Mouse (Mus musculus) forebrain, embryonic 11.5 days (tissue): ENCODE results near the gene 4931428F04Rik. TPM values are rescaled to one million over a fixed set of nuclear protein-coding genes. Genes with fewer than 3 reads are reported as not detected.

ENCODE experiments used
- ATAC-seq: fragments of 200-750 bp; cut with Nextera tagmentation; replicated peaks from 2 replicates; pipeline ENCODE4 v1.8.0; 2017; ENCODE audit warnings: moderate TSS enrichment; ENCODE audit not compliant: low FRiP score
- DNase-seq: peaks from one replicate; pipeline ENCODE4 v3.0.0-alpha.2; 2017; ENCODE audit warnings: low spot score
- H3K27ac ChIP-seq: fragments of 300-500 bp; sonication (generic); 2 replicates; pipeline ENCODE4 v1.5.1; 2014; ENCODE audit warnings: low read depth, low read length
- H3K27me3 ChIP-seq: fragments of 300-500 bp; sonication (generic); 2 replicates; pipeline ENCODE4 v1.6.1; 2014; ENCODE audit warnings: mild to moderate bottlenecking, low read length, mixed read lengths; ENCODE audit not compliant: control insufficient read depth, insufficient read depth
- H3K36me3 ChIP-seq: fragments of 300-500 bp; sonication (generic); 2 replicates; pipeline ENCODE4 v1.6.1; 2014; ENCODE audit warnings: mild to moderate bottlenecking, low read length, moderate library complexity, mixed read lengths; ENCODE audit not compliant: control insufficient read depth, insufficient read depth
- H3K4me1 ChIP-seq: fragments of 300-500 bp; sonication (generic); replicated peaks from 2 replicates; pipeline ENCODE4 v1.6.1; 2014; ENCODE audit warnings: low read length, mixed read lengths; ENCODE audit not compliant: control insufficient read depth, insufficient read depth
- H3K4me2 ChIP-seq: fragments of 300-500 bp; sonication (generic); 2 replicates; pipeline ENCODE4 v1.6.1; 2014; ENCODE audit warnings: low read depth, mild to moderate bottlenecking, low read length, moderate library complexity, mixed read lengths; ENCODE audit not compliant: severe bottlenecking
- H3K4me3 ChIP-seq: fragments of 300-500 bp; sonication (generic); 2 replicates; pipeline ENCODE4 v1.5.1; 2014; ENCODE audit warnings: low read depth, low read length
- H3K9ac ChIP-seq: fragments of 300-500 bp; sonication (generic); 2 replicates; pipeline ENCODE4 v1.6.1; 2014; ENCODE audit warnings: low read length
- H3K9me3 ChIP-seq: fragments of 300-500 bp; sonication (generic); 2 replicates; pipeline ENCODE4 v1.6.1; 2016; ENCODE audit warnings: low read length, mixed read lengths; ENCODE audit not compliant: control insufficient read depth
- WGBS: fragments of 180-500 bp; shearing (Covaris S2); extraction: QIAGEN DNeasy Blood & Tissue Kit; methylation state at CpG from one replicate; pipeline ENCODE4 v1.1.7; 2014; 5-methylcytosine and 5-hydroxymethylcytosine counted together
- polyA plus RNA-seq: library from polyadenylated mRNA; unstranded; fragments of >200 nt; fragmentation: Nextera tagmentation; extraction: Ambion mirVana; gene quantifications from 2 replicates; pipeline ENCODE4 v1.2.1, GENCODE M21; 2014

Gene 4931428F04Rik
- 23.4 and 30.3 TPM in 2 replicates for polyA plus RNA-seq

DNA sequence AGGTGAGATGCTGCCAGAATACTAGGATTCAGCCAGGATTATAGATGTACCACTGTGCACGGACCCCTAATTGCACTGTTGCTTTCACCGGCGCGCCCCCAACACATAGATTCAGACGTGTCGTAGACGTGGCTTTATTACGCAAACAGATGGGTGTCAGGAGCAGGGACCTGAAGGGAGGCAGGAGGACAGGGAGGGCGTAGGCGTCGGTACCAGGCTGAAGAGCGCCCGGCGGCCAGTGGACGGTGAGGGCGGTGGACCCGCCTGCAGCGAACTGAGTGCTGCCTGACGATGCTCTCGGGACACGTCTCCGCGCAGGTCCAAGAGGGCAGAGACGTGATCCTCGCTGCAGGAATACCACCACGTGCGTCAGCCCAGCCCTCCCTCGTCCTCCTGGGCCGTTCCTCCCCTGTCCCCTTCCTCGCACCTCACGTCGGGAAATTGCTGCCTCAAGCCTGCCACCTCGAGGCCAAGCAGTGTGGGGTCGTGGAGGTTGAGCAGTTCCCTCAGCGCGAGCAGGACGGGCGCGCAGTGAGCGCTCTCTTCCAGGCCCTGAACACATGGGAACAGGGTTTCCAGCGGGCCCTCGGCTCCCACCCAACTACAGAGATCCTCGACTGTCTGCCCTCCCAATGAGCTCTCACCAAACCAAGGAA, at the start of gene 4931428F04Rik:
TSS of gene 4931428F04Rik (minus strand) at position 60 of the 656 bp plus-strand sequence.
- DNase-seq, result peak; percentile 81
- ATAC-seq, result peak; percentile 50
- Histone ChIP-seq H3K4me3 (peak within 1 kb of the TSS; percentile 39), H3K27me3 (peaks cover 9% of the 10 kb centered on the region), H3K9ac (peak within 1 kb of the TSS; percentile 65), H3K4me1 (peaks cover 13% of the 10 kb centered on the region), H3K36me3 (no peaks in the 10 kb centered on the region), H3K27ac (peak within 1 kb of the TSS; percentile 73), H3K4me2 (peak within 1 kb of the TSS; percentile 74), H3K9me3 (no peaks in the 10 kb centered on the region)
- 1% methylated on average over 42 of the region's 43 CpGs for WGBS

DNA sequence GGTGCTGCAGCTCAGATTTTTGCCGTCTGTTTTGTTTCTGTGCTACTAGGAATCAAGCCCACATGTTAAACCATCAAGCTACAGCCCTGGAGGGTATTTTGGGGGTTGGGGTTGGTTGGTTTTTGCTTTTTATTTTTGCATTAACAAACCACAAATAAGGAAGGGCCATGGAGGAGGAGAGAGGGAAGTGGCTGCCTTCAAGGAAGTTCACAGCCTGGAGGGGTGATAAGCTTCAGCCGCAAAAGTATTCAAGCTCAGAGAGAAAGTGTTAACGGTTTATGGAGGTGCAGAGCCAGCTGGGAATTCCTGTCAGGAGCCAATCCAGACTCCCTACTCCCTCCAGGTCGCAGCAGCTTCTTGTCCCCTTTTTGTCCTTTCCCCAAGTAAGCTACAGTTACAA, 49.3 kb upstream of the 4931428F04Rik start:
- H3K27me3 ChIP-seq, result no peaks in the 10 kb centered on the region
- WGBS, result 68% methylated on average over 4 of the region's 4 CpGs
- H3K36me3 ChIP-seq, result no peaks in the 10 kb centered on the region
- no peak overlapping the region for H3K9ac ChIP-seq
- ATAC-seq, result no peak
- H3K9me3 ChIP-seq, result no peaks in the 10 kb centered on the region
- DNase-seq, result peak; percentile 34
- no peak overlapping the region for H3K4me2 ChIP-seq
- H3K4me1 ChIP-seq, result no peaks in the 10 kb centered on the region
- no peak overlapping the region for H3K27ac ChIP-seq
- no peak overlapping the region for H3K4me3 ChIP-seq

DNA sequence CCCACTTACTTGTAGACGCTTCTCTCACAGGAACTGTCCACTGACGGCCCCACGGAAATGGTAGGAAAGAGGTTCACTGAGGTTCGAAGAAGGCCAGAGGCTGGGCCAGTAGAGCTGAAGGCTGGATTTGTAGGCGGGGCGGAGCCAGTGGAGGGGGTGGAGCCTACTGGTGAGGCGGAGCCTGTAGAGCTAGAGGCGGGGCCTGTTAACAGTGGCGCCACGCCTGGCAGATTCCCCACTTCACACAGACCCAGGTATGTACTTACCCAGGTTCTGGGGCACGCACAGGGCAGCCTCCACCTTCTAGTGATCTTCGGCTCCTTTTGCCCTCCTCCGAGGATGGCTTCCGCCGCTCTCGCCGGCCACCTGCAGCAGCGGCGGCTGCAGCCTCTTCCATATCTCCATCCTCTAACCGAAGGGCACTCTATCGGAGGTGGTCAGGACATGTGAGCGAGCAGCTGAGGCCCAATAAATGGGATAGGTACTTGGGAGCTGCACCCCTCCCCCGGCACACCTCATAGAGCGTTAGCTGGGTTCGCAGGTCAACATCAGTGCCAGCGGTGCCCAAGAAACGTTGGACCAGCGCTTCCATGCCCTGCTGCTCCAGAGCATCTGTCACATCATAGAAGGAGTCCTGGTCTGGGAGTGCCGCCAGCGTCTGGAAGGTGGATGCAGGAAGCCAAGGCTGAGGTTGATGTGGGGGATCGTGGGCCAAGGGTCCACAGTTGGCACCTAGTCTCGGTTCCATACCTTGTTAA, 46.9 kb upstream of the 4931428F04Rik start:
- no peaks in the 10 kb centered on the region for H3K27me3 ChIP-seq
- no peaks in the 10 kb centered on the region for H3K9me3 ChIP-seq
- H3K27ac ChIP-seq, result no peak overlapping the region
- H3K4me1 ChIP-seq, result no peaks in the 10 kb centered on the region
- H3K36me3 ChIP-seq, result peaks cover 2% of the 10 kb centered on the region; the same call in 1 of the 2 replicates
- peak; percentile 54 for DNase-seq
- WGBS, result 44% methylated on average over 32 of the region's 32 CpGs
- ATAC-seq, result 0 out of 2 replicates have a peak, but pooled peaks have one; percentile 37
- no peak overlapping the region for H3K4me2 ChIP-seq
- no peak overlapping the region for H3K9ac ChIP-seq
- no peak overlapping the region for H3K4me3 ChIP-seq

DNA sequence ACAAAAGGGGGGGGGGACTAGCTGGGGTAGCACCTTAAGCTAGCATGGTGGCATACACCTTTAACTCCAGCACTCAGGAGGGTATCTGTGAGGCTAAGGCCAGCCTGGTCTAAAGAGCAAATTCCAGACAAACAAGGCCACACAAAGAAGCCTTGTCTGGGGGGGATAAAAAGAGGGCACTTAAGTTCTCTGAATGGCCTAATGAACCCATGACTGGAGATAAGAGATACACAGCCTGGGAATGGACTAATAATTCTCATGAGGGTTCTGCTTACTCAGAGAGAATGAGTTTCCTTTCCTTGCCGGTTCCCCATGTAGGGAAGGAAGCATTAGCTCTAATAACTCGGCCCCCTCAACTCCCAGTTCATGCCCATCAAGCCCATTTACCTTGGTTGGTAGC, 42.9 kb upstream of the 4931428F04Rik start:
- no peak overlapping the region for H3K4me2 ChIP-seq
- peaks cover under 1% of the 10 kb centered on the region; the same call in 1 of the 2 replicates for H3K4me1 ChIP-seq
- no peak overlapping the region for H3K9ac ChIP-seq
- no peak for ATAC-seq
- H3K27ac ChIP-seq, result no peak overlapping the region
- no peak for DNase-seq
- H3K4me3 ChIP-seq, result no peak overlapping the region
- WGBS, result 81% methylated on average over 2 of the region's 2 CpGs
- H3K9me3 ChIP-seq, result no peaks in the 10 kb centered on the region
- no peaks in the 10 kb centered on the region for H3K27me3 ChIP-seq
- H3K36me3 ChIP-seq, result peaks cover 7% of the 10 kb centered on the region

DNA sequence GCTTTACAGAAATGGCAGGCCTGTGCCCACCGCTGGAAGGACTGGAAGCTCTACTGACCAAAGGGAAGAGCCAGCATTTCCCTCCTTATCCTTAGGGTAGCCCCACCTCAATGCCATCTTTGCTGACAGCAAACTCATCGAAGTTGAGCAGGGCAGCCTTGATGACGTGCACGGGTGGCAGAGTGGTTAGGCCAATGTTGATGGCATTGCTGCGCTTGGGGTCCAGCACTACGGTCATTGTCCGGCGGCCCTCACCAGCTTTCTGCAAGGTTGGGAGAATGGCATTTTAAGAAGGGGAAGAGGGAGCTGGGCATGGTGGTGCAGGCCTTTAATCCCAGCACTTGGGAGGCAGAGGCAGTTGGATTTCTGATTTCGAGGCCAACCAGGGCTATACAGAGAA, 42.3 kb upstream of the 4931428F04Rik start:
- peaks cover 7% of the 10 kb centered on the region for H3K36me3 ChIP-seq
- no peaks in the 10 kb centered on the region for H3K9me3 ChIP-seq
- WGBS, result 94% methylated on average over 9 of the region's 9 CpGs

DNA sequence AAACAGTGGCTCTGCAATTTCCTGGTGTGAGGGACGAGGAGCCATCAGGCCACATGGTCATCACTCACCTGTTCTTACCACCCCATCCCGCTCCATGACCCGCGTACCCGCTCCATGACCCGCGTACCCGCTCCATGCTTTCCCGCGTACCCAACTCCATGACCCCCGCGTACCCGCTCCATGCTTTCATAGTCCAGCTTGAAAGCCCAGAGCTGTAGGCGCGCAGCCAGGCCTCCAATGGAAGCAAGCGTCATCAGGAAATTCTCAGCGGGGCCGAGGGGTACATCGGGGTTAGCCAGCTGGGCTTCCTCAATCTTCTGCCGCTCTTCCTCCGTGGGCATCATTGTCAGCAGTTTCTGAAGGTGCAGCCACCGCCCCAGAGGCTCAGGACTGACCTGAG, 41.8 kb upstream of the 4931428F04Rik start:
- DNase-seq (no peak), ATAC-seq (no peak)
- Histone ChIP-seq H3K4me2 (no peak overlapping the region), H3K27me3 (no peaks in the 10 kb centered on the region), H3K4me3 (no peak overlapping the region), H3K4me1 (peaks cover 5% of the 10 kb centered on the region; the same call in 1 of the 2 replicates), H3K9me3 (no peaks in the 10 kb centered on the region), H3K9ac (no peak overlapping the region), H3K27ac (no peak overlapping the region), H3K36me3 (peaks cover 7% of the 10 kb centered on the region)
- 94% methylated on average over 22 of the region's 22 CpGs for WGBS

More for the DNA sequence above, 42.3 kb upstream of the 4931428F04Rik start:
- Histone ChIP-seq H3K4me1 (peaks cover 5% of the 10 kb centered on the region; the same call in 1 of the 2 replicates), H3K9ac (no peak overlapping the region), H3K27me3 (no peaks in the 10 kb centered on the region), H3K4me3 (no peak overlapping the region), H3K4me2 (no peak overlapping the region), H3K27ac (no peak overlapping the region)
- ATAC-seq, result no peak
- no peak for DNase-seq

DNA sequence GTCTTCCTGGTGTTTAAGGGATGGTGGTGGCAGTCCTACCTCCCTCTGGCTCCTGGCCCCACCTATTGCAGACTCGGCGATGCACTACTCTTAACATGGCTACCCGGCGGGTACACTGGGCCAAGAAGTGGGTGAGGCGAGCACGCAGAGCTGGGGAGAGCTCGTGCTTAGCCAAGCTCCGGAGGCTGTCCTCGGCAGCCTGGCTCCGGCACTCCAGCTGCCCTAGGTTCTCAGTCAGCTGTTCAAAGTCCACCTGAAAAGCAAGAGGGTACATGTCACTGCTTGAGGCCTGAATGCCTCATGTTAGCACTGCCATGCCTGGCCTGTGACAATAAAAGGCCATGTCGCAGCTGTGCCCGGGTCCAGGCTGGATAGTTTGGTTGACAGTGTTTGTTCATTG, 40.7 kb upstream of the 4931428F04Rik start:
- no peaks in the 10 kb centered on the region for H3K9me3 ChIP-seq
- H3K27me3 ChIP-seq, result no peaks in the 10 kb centered on the region
- H3K36me3 ChIP-seq, result peaks cover 7% of the 10 kb centered on the region
- H3K4me1 ChIP-seq, result peaks cover 6% of the 10 kb centered on the region; the same call in 1 of the 2 replicates
- H3K4me3 ChIP-seq, result no peak overlapping the region
- no peak for ATAC-seq
- H3K4me2 ChIP-seq, result no peak overlapping the region
- WGBS, result 93% methylated on average over 12 of the region's 12 CpGs
- H3K9ac ChIP-seq, result no peak overlapping the region
- H3K27ac ChIP-seq, result no peak overlapping the region
- DNase-seq, result no peak

DNA sequence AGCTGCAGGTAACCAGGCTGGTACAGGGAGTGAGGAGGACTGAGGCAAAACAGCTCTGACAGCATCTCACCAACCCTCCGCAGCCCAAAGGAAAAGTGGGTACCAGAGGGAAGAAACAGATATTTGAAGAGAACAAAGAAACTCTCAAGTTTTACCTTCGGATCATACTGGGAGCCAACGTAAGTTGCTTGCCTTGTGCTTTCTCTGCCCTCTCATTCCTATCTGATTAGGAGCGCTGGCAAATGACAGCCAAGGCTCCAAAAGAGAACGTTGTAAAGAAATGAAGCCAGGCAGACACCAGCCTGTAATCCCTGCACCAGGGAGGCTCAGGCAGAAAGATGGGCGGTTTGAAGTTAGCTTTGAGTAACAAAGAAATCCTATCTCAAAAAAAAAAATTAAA, 37.3 kb upstream of the 4931428F04Rik start:
- Histone ChIP-seq H3K4me3 (peak overlapping the region; percentile 78), H3K9ac (peak overlapping the region; percentile 75), H3K27me3 (no peaks in the 10 kb centered on the region), H3K36me3 (peaks cover 7% of the 10 kb centered on the region), H3K4me2 (peak overlapping the region; percentile 73), H3K9me3 (no peaks in the 10 kb centered on the region), H3K27ac (no peak overlapping the region), H3K4me1 (peaks cover 7% of the 10 kb centered on the region; the same call in 1 of the 2 replicates)
- WGBS, result 47% methylated on average over 6 of the region's 6 CpGs
- DNase-seq (no peak), ATAC-seq (no peak)
